Mouse (Mus musculus) ovary, postnatal 10 days (tissue): ENCODE data around the gene Bub1b.
"Not testable (repeated sequence)": the region's sequence is repeated elsewhere in the genome, so short reads cannot be mapped to it uniquely, and the experiment has no call there.

Source experiments
- DNase-seq: peaks from one replicate; pipeline ENCODE4 v3.0.0; 2022; ENCODE audit warnings: low spot score

Gene Bub1b

GRCm38 (mm10) chr2:118618013-118618412 is 20.0 kb downstream of the Bub1b start:
- no peak for DNase-seq

- no peak for DNase-seq
These were observed 22.1 kb downstream of the Bub1b start for GRCm38 (mm10) chr2:118620101-118620500.

GRCm38 (mm10) chr2:118620608-118621007 is 22.6 kb downstream of the Bub1b start:
- DNase-seq, result no peak

- no peak for DNase-seq
These were observed 31.3 kb downstream of the Bub1b start for GRCm38 (mm10) chr2:118629276-118629675.

GRCm38 (mm10) chr2:118633441-118633840 is 35.4 kb downstream of the Bub1b start:
- DNase-seq, result no peak

- no peak for DNase-seq
These were observed 39.2 kb downstream of the Bub1b start for GRCm38 (mm10) chr2:118637258-118637657.

- DNase-seq, result peak; percentile 52
These were observed 40.0 kb downstream of the Bub1b start for GRCm38 (mm10) chr2:118637888-118638526.

GRCm38 (mm10) chr2:118638686-118639085 is 40.7 kb downstream of the Bub1b start:
- no peak for DNase-seq

GRCm38 (mm10) chr2:118641147-118641546 is 43.1 kb downstream of the Bub1b start:
- no peak for DNase-seq

GRCm38 (mm10) chr2:118642431-118642830 is 44.4 kb downstream of the Bub1b start:
- DNase-seq, result no peak

- no peak for DNase-seq
These were observed 44.9 kb downstream of the Bub1b start for GRCm38 (mm10) chr2:118642942-118643341.

GRCm38 (mm10) chr2:118646665-118647064 is 48.7 kb downstream of the Bub1b start:
- DNase-seq, result no peak

GRCm38 (mm10) chr2:118650697-118651096 is 52.7 kb downstream of the Bub1b start:
- not testable (repeated sequence) for DNase-seq

- DNase-seq, result no peak
These were observed 58.8 kb downstream of the Bub1b start for GRCm38 (mm10) chr2:118656688-118657281.

- no peak for DNase-seq
These were observed 60.4 kb downstream of the Bub1b start for GRCm38 (mm10) chr2:118658457-118658856.

- DNase-seq, result no peak
These were observed 61.1 kb downstream of the Bub1b start for GRCm38 (mm10) chr2:118659077-118659476.

- no peak for DNase-seq
These were observed 61.5 kb downstream of the Bub1b start for GRCm38 (mm10) chr2:118659493-118659892.

GRCm38 (mm10) chr2:118659998-118660452 is 62.0 kb downstream of the Bub1b start:
- DNase-seq, result no peak

- DNase-seq, result no peak
These were observed 63.9 kb downstream of the Bub1b start for GRCm38 (mm10) chr2:118661891-118662290.

GRCm38 (mm10) chr2:118662902-118663803 is 65.1 kb downstream of the Bub1b start, which contains the start of gene Pak6:
Gene Pak6 (plus strand): TSS chr2:118663303.
- DNase-seq, result no peak

- DNase-seq, result no peak
These were observed 66.1 kb downstream of the Bub1b start for GRCm38 (mm10) chr2:118663804-118664766.
